Mouse (Mus musculus) ES-E14 (cell line): ENCODE measurements around the gene Rfc2.

ENCODE experiments used
- CHD2 ChIP-seq: IDR thresholded peaks from 2 replicates; pipeline ENCODE4 v1.6.1; 2014; ENCODE audit warnings: mild to moderate bottlenecking, low read depth, low read length, inconsistent platforms
- ZC3H11A ChIP-seq: IDR thresholded peaks from 2 replicates; pipeline ENCODE4 v1.6.1; 2012; ENCODE audit warnings: low read depth, mild to moderate bottlenecking, inconsistent platforms, low read length, borderline replicate concordance
- ZNF384 ChIP-seq: IDR thresholded peaks from 2 replicates; pipeline ENCODE4 v1.6.1; 2012; ENCODE audit warnings: low read depth, low read length, inconsistent platforms

- TF ChIP-seq ZNF384 = no peak
- TF ChIP-seq ZC3H11A = no peak
- no peak for TF ChIP-seq CHD2
Measured at GRCm38 (mm10) chr5:134611810-134612521, 30.8 kb downstream of the Rfc2 start.
